Mouse (Mus musculus) midbrain, embryonic 15.5 days (tissue): ENCODE measurements around the gene Gna11. TPM values are rescaled to one million over a fixed set of nuclear protein-coding genes. Genes with fewer than 3 reads are reported as not detected.

Experiments
- ATAC-seq: fragments of 200-750 bp; cut with Nextera tagmentation; replicated peaks from 2 replicates; pipeline ENCODE4 v1.8.0; 2017; ENCODE audit warnings: moderate TSS enrichment
- H3K27ac ChIP-seq: fragments of 300-500 bp; sonication (generic); 2 replicates; pipeline ENCODE4 v1.5.1; 2015; ENCODE audit warnings: mild to moderate bottlenecking, inconsistent platforms
- H3K27me3 ChIP-seq: fragments of 300-500 bp; sonication (generic); replicated peaks from 2 replicates; pipeline ENCODE4 v1.6.1; 2015; ENCODE audit warnings: inconsistent platforms
- H3K36me3 ChIP-seq: fragments of 300-500 bp; sonication (generic); replicated peaks from 2 replicates; pipeline ENCODE4 v1.6.1; 2015; ENCODE audit warnings: inconsistent platforms
- H3K4me1 ChIP-seq: fragments of 300-500 bp; sonication (generic); 2 replicates; pipeline ENCODE4 v1.6.1; 2015; ENCODE audit warnings: inconsistent platforms
- H3K4me2 ChIP-seq: fragments of 300-500 bp; sonication (generic); 2 replicates; pipeline ENCODE4 v1.6.1; 2015; ENCODE audit warnings: inconsistent platforms, mild to moderate bottlenecking, moderate library complexity
- H3K4me3 ChIP-seq: fragments of 300-500 bp; sonication (generic); 2 replicates; pipeline ENCODE4 v1.5.1; 2015; ENCODE audit warnings: mild to moderate bottlenecking, inconsistent platforms
- H3K9ac ChIP-seq: fragments of 300-500 bp; sonication (generic); 2 replicates; pipeline ENCODE4 v1.6.1; 2015; ENCODE audit warnings: mild to moderate bottlenecking, inconsistent platforms
- H3K9me3 ChIP-seq: fragments of 300-500 bp; sonication (generic); 2 replicates; pipeline ENCODE4 v1.6.1; 2016; ENCODE audit warnings: inconsistent platforms
- WGBS: fragments of 180-500 bp; shearing (Covaris S2); methylation state at CpG from one replicate; pipeline ENCODE4 v1.1.7; 2015; ENCODE audit warnings: mixed read lengths; 5-methylcytosine and 5-hydroxymethylcytosine counted together
- polyA plus RNA-seq: library from polyadenylated mRNA; unstranded; fragments of >200 nt; fragmentation: Nextera tagmentation; extraction: Ambion mirVana; gene quantifications from 2 replicates; pipeline ENCODE4 v1.2.1, GENCODE M21; 2015

The Gna11 gene
- polyA plus RNA-seq, 1 experiment from 2014 or later = 100 TPM

- Histone ChIP-seq H3K4me3 (no peak overlapping the region), H3K27me3 (no peaks in the 10 kb centered on the region), H3K9me3 (no peaks in the 10 kb centered on the region), H3K4me2 (no peak overlapping the region), H3K4me1 (peaks cover 15% of the 10 kb centered on the region), H3K36me3 (no peaks in the 10 kb centered on the region), H3K27ac (no peak overlapping the region), H3K9ac (no peak overlapping the region)
- WGBS = 78% methylated on average over 5 of the region's 5 CpGs
- no peak for ATAC-seq
These were observed 4.0 kb upstream of the Gna11 start for GRCm38 (mm10) chr10:81548944-81549343.

GRCm38 (mm10) chr10:81546788-81547571 lies 2.0 kb upstream of the Gna11 start:
- no peaks in the 10 kb centered on the region for H3K9me3 ChIP-seq
- H3K4me3 ChIP-seq = no peak overlapping the region
- H3K4me1 ChIP-seq = peaks cover 35% of the 10 kb centered on the region
- no peaks in the 10 kb centered on the region for H3K27me3 ChIP-seq
- no peak overlapping the region for H3K27ac ChIP-seq
- no peak for ATAC-seq
- no peak overlapping the region for H3K9ac ChIP-seq
- H3K36me3 ChIP-seq = no peaks in the 10 kb centered on the region
- 89% methylated on average over 13 of the region's 13 CpGs for WGBS
- H3K4me2 ChIP-seq = no peak overlapping the region

- Histone ChIP-seq H3K27ac (no peak overlapping the region), H3K9me3 (no peaks in the 10 kb centered on the region), H3K36me3 (no peaks in the 10 kb centered on the region), H3K4me2 (no peak overlapping the region), H3K4me3 (no peak overlapping the region), H3K27me3 (no peaks in the 10 kb centered on the region), H3K4me1 (peaks cover 35% of the 10 kb centered on the region), H3K9ac (no peak overlapping the region)
- 86% methylated on average over 5 of the region's 5 CpGs for WGBS
- no peak for ATAC-seq
These were observed 1.3 kb upstream of the Gna11 start for GRCm38 (mm10) chr10:81546332-81546731.

GRCm38 (mm10) chr10:81544296-81545160 lies 462 bp downstream of the Gna11 start:
- no peaks in the 10 kb centered on the region for H3K9me3 ChIP-seq
- H3K4me2 ChIP-seq = peak overlapping the region; percentile 82
- H3K27ac ChIP-seq = peak overlapping the region; percentile 89
- no peaks in the 10 kb centered on the region for H3K36me3 ChIP-seq
- H3K4me1 ChIP-seq = peaks cover 37% of the 10 kb centered on the region
- peak; percentile 37 for ATAC-seq
- WGBS = under 1% methylated on average over 80 of the region's 93 CpGs
- peak overlapping the region; percentile 76 for H3K4me3 ChIP-seq
- peak overlapping the region; percentile 77 for H3K9ac ChIP-seq
- no peaks in the 10 kb centered on the region for H3K27me3 ChIP-seq

- Histone ChIP-seq H3K27ac (no peak overlapping the region), H3K4me3 (peak overlapping the region; percentile 76), H3K9me3 (no peaks in the 10 kb centered on the region), H3K4me2 (peak overlapping the region; percentile 82), H3K9ac (peak overlapping the region; percentile 77), H3K36me3 (no peaks in the 10 kb centered on the region), H3K27me3 (no peaks in the 10 kb centered on the region), H3K4me1 (peaks cover 37% of the 10 kb centered on the region)
- WGBS = 67% methylated on average over 1 of the region's 1 CpGs
- ATAC-seq = no peak
These were observed 1.4 kb downstream of the Gna11 start for GRCm38 (mm10) chr10:81543633-81544032.

- 77% methylated on average over 7 of the region's 7 CpGs for WGBS
- Histone ChIP-seq H3K9ac (peak overlapping the region; percentile 77), H3K4me1 (peaks cover 37% of the 10 kb centered on the region), H3K27ac (no peak overlapping the region), H3K4me3 (peak overlapping the region; percentile 76), H3K4me2 (peak overlapping the region; percentile 82), H3K27me3 (no peaks in the 10 kb centered on the region), H3K9me3 (no peaks in the 10 kb centered on the region), H3K36me3 (no peaks in the 10 kb centered on the region)
- ATAC-seq = no peak
These were observed 2.1 kb downstream of the Gna11 start for GRCm38 (mm10) chr10:81542727-81543460.

- H3K4me2 ChIP-seq = 0 out of 2 replicates have a peak overlapping the region, but pooled peaks have one; percentile 82
- H3K4me3 ChIP-seq = no peak overlapping the region
- H3K36me3 ChIP-seq = no peaks in the 10 kb centered on the region
- peaks cover 37% of the 10 kb centered on the region for H3K4me1 ChIP-seq
- H3K9me3 ChIP-seq = no peaks in the 10 kb centered on the region
- no peak for ATAC-seq
- H3K27me3 ChIP-seq = no peaks in the 10 kb centered on the region
- no peak overlapping the region for H3K9ac ChIP-seq
- 68% methylated on average over 10 of the region's 10 CpGs for WGBS
- H3K27ac ChIP-seq = no peak overlapping the region
These were observed 3.2 kb downstream of the Gna11 start for GRCm38 (mm10) chr10:81541803-81542202.

- Histone ChIP-seq H3K4me3 (no peak overlapping the region), H3K27me3 (no peaks in the 10 kb centered on the region), H3K4me1 (peaks cover 37% of the 10 kb centered on the region), H3K36me3 (no peaks in the 10 kb centered on the region), H3K4me2 (no peak overlapping the region), H3K9me3 (no peaks in the 10 kb centered on the region), H3K9ac (no peak overlapping the region), H3K27ac (no peak overlapping the region)
- ATAC-seq = no peak
- 90% methylated on average over 5 of the region's 5 CpGs for WGBS
These were observed 3.6 kb downstream of the Gna11 start for GRCm38 (mm10) chr10:81541363-81541762.

- Histone ChIP-seq H3K4me1 (peaks cover 24% of the 10 kb centered on the region), H3K27ac (no peak overlapping the region), H3K36me3 (no peaks in the 10 kb centered on the region), H3K4me2 (no peak overlapping the region), H3K9me3 (no peaks in the 10 kb centered on the region), H3K4me3 (no peak overlapping the region), H3K27me3 (no peaks in the 10 kb centered on the region), H3K9ac (no peak overlapping the region)
- ATAC-seq = no peak
- WGBS = 87% methylated on average over 3 of the region's 3 CpGs
These were observed 6.5 kb downstream of the Gna11 start for GRCm38 (mm10) chr10:81538321-81539048.

GRCm38 (mm10) chr10:81537429-81537828 lies 7.6 kb downstream of the Gna11 start:
- Histone ChIP-seq H3K27ac (no peak overlapping the region), H3K4me3 (no peak overlapping the region), H3K27me3 (no peaks in the 10 kb centered on the region), H3K9me3 (no peaks in the 10 kb centered on the region), H3K36me3 (peaks cover 4% of the 10 kb centered on the region; the same call in 1 of the 2 replicates), H3K9ac (no peak overlapping the region), H3K4me2 (no peak overlapping the region), H3K4me1 (peaks cover 13% of the 10 kb centered on the region)
- no peak for ATAC-seq
- WGBS = 93% methylated on average over 2 of the region's 2 CpGs

- H3K27me3 ChIP-seq = no peaks in the 10 kb centered on the region
- H3K4me1 ChIP-seq = peaks cover 6% of the 10 kb centered on the region
- H3K9ac ChIP-seq = no peak overlapping the region
- 81% methylated on average over 6 of the region's 6 CpGs for WGBS
- no peak overlapping the region for H3K4me3 ChIP-seq
- no peak overlapping the region for H3K27ac ChIP-seq
- H3K4me2 ChIP-seq = no peak overlapping the region
- H3K9me3 ChIP-seq = no peaks in the 10 kb centered on the region
- no peak for ATAC-seq
- peaks cover 8% of the 10 kb centered on the region; the same call in 1 of the 2 replicates for H3K36me3 ChIP-seq
These were observed 8.3 kb downstream of the Gna11 start for GRCm38 (mm10) chr10:81536734-81537133.
